Mouse (Mus musculus) gastrocnemius, postnatal 4 days (tissue): ENCODE results near the gene Olfr311. TPM values are rescaled to one million over a fixed set of nuclear protein-coding genes. Genes with fewer than 3 reads are reported as not detected.

Source experiments
- DNase-seq, 2 experiments: peaks; one replicate each; pipeline ENCODE4 v3.0.0; 2021 to 2022; ENCODE audit warnings: low spot score in 2 of 2, mixed read lengths in 2 of 2
- total RNA-seq, 2 experiments: library from RNA; stranded (reverse); gene quantifications; 2 replicates each; pipeline ENCODE4 v1.2.3; 2021

Gene Olfr311
- total RNA-seq, 2 experiments from 2014 or later: not detected

- no peak for DNase-seq
Observed at GRCm38 (mm10) chr11:58867954-58868330, 28.9 kb downstream of the Olfr311 start.

GRCm38 (mm10) chr11:58870961-58871360 is 31.9 kb downstream of the Olfr311 start:
- no peak for DNase-seq

GRCm38 (mm10) chr11:58883756-58884155 is 44.7 kb downstream of the Olfr311 start:
- DNase-seq: no peak

GRCm38 (mm10) chr11:58890511-58890910 is 51.5 kb downstream of the Olfr311 start:
- no peak for DNase-seq

Other genes with a start within 250 kb of the Olfr311 start
- gene Olfr324, start 244.1 kb upstream of the Olfr311 start, total RNA-seq: not detected
- not detected for gene 2210407C18Rik, start 223.2 kb upstream of the Olfr311 start, total RNA-seq
- not detected for gene Olfr323, start 208.8 kb upstream of the Olfr311 start, total RNA-seq
- under 1 TPM in 1 of 2 experiments, not detected in 1; 0.13 TPM for gene Trim58, start 198.8 kb upstream of the Olfr311 start, total RNA-seq
- not detected for gene Olfr322, start 180.5 kb upstream of the Olfr311 start, total RNA-seq
- gene Olfr320, start 158.2 kb upstream of the Olfr311 start, total RNA-seq: not detected
- not detected for gene Olfr319, start 140.1 kb upstream of the Olfr311 start, total RNA-seq
- not detected for gene Olfr318, start 115.2 kb upstream of the Olfr311 start, total RNA-seq
- gene Olfr317, start 100.0 kb upstream of the Olfr311 start, total RNA-seq: not detected
- not detected for gene Olfr316, start 86.5 kb upstream of the Olfr311 start, total RNA-seq
- gene Olfr315, start 66.1 kb upstream of the Olfr311 start, total RNA-seq: not detected
- gene Olfr314, start 56.3 kb upstream of the Olfr311 start, total RNA-seq: not detected
- under 1 TPM in 1 of 2 experiments, not detected in 1; 0.52 TPM for gene Fam183b, start 37.3 kb upstream of the Olfr311 start, total RNA-seq
- not detected for gene Olfr313, start 24.3 kb upstream of the Olfr311 start, total RNA-seq
- gene Olfr312, start 10.0 kb upstream of the Olfr311 start, total RNA-seq: not detected
- gene Gm12258, start 7.9 kb downstream of the Olfr311 start, total RNA-seq: 1 to 10 TPM; 3.7 to 4.5 TPM
- gene 2810021J22Rik, start 28.0 kb downstream of the Olfr311 start, total RNA-seq: 1 to 10 TPM; 3.2 to 3.6 TPM
- gene Zfp39, start 65.0 kb downstream of the Olfr311 start, total RNA-seq: 1 to 10 TPM; 6.9 to 8.1 TPM
- gene Btnl10, start 78.7 kb downstream of the Olfr311 start, total RNA-seq: under 1 TPM in 1 of 2 experiments, not detected in 1; 0.18 TPM
- gene Rnf187, start 99.7 kb downstream of the Olfr311 start, total RNA-seq: 100 to 1,000 TPM; 161 to 162 TPM
- gene Hist3h2ba, start 109.7 kb downstream of the Olfr311 start, total RNA-seq: 10 to 100 TPM in 1 of 2 experiments, 1 to 10 TPM in 1; 9.8 to 17.0 TPM
- gene Hist3h2a, start 115.4 kb downstream of the Olfr311 start, total RNA-seq: 10 to 100 TPM; 37.1 to 42.7 TPM
- gene Trim17, start 115.4 kb downstream of the Olfr311 start, total RNA-seq: under 1 TPM; 0.23 to 0.29 TPM
- 10 to 100 TPM; 16.7 to 19.6 TPM for gene Trim11, start 138.8 kb downstream of the Olfr311 start, total RNA-seq